Mouse (Mus musculus): ENCODE data around the gene Cyp4f16. TPM values are rescaled to one million over a fixed set of nuclear protein-coding genes. Genes with fewer than 3 reads are reported as not detected.
"Not testable (repeated sequence)": the region's sequence is repeated elsewhere in the genome, so short reads cannot be mapped to it uniquely, and the experiment has no call there.

Gene Cyp4f16
- total RNA-seq (2021), result 1 to 10 TPM in 1 of 2 experiments, under 1 TPM in 1; 0.78 to 1.7 TPM
- long read RNA-seq, experiment 1, result 0 reads
- long read RNA-seq, experiment 2, result 0 reads

DNA sequence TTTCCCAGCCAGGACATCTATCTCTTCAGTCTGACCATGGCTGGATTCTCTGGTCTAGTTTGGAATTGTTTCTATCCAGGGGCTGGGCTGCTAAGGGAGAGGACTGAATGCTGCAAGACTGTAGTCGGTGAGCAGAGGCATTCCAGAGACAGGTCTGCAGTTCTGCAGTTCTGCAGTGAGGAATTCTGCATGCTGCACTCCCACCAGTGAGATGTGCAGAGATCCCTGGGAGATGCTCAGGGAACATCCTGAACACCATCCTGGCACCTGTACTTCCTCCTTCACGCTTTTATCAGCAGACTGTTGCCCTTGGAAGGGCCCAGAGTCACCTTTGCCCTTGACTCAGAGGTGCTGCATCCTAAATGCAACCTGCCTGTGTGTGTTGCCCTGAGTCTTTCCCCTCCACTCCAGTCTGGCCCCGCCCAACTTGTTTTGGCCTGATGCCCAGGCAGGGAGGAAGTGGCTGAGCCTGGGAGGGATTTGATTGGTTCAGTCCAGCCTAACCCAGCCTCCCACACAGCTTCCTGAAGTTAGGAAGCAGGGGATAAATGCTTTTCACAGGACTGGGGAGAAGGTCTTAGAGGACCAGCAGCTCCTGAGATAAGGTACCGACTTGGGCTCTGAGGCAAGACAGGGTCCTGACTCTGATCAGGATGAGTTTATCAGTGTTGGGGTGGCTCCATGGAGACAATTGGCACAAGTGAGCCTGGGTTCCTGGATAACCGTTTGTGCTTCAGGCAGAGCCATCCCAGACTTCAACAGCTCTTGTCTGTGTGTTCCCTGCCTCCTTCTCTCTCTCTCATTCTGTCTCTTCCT is at the start of gene Cyp4f16:
Cyp4f16 (plus strand) TSS at position 508 of the 816 bp plus-strand sequence.
- DNase-seq (ENCODE audit: low spot score), result peak; percentile 87

DNA sequence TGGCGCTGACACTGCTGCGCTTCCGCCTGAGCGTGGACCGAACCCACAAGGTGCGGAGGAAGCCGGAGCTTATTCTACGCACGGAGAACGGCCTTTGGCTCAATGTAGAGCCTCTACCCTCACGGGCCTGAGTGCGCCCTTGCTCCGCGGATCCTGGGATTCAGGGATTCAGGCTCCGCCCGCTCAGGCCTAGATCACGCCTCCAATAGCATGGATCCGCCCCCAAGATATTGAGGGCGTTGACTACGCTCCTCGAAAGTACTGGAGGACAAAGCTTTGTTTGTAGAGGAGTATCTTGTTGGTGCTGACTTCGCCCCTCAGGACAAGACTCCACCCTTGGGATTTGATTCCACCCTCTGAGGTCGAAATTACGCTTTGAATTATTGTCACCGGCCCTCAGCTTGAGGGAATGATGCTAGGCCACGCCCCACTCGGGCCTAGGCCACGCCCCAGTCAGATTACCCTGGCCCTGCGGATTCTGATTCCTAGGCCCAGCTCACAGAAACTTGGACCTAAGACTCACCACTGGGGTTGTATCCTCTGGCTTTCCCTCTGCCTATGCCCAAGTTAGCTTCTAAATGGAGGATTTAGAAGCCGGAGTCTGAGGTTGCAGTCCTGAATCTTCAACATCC is 43.9 kb upstream of the Cyp4f16 start:
- DNase-seq (ENCODE audit: low spot score), result peak; percentile 30

DNA sequence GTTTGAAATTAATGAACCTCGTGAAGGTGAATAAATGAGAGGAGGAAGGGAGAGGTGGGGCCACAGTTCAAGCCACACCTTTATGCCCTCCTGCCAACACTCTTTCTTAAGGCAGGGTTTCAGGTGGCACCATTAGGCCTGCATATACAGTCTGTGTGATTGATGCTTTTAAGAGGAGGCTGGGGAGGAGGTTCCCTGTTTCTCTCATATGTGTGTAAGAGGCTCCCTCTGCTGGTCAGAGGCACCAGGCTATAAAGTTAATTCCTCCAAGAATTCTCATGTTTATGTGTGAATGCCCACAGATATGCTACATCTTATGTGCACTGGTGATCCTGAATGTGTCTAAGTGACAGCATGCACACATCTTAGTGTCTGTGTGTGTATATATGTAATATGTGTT is 41.8 kb upstream of the Cyp4f16 start:
- peak; percentile 69 for DNase-seq (ENCODE audit: low spot score)

DNA sequence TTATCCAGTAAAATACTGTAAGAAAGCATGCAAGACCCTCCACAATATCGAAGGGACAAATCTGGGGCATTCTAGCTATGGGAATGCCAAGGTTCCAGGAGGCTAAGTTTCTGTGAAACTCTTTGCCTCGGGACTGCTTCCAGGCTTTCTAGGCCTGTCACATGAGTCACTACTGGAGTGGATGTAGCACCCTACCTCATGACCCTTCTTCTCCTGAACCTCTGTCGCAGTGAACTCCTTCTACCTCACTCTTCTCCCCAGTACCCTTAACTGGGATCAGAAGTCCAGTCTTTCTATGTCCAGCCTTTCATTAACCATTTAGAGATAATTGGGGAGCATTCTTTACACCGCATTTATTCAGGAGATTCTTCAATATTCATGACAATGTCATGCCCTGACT is 35.8 kb upstream of the Cyp4f16 start:
- not testable (repeated sequence) for DNase-seq (ENCODE audit: low spot score)

DNA sequence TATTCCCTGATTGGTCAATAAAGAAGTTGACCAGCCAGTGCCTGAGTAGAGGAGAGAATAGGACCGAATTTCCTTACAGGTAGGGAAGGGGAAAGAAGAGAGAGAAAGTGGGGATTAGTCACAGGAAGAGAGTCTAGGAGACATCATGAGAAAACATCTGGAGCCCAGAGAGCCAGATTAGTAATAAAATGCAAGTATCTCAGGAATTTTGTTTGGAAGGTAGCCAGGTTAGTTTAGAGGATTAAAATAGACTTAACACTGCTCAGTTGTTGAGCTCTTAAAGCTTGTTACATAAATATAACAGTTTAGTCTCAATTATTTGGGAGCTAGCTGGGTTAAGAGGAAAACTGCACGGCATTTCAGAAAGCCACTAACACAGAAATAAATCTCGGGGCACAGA is 35.3 kb upstream of the Cyp4f16 start:
- no peak for DNase-seq (ENCODE audit: low spot score)

DNA sequence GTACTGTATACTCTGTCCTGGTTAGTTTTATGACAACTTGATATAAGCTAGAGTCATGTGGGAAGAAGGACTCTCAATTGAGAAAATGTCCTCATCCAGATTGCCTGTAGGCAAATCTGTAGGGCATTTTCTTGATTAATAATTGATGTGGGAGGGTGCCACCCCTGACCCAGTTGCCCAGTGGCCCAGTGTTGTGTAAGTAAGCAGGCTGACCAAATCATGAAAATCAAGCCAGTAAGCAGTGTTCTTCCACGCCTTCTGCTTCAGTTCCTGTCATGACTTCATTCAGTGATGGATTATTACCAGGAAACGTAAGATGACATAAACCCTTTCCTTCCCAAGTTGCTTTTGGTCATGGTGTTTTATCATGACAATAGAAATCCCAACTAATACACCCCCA is 33.2 kb upstream of the Cyp4f16 start:
- DNase-seq (ENCODE audit: low spot score), result no peak

DNA sequence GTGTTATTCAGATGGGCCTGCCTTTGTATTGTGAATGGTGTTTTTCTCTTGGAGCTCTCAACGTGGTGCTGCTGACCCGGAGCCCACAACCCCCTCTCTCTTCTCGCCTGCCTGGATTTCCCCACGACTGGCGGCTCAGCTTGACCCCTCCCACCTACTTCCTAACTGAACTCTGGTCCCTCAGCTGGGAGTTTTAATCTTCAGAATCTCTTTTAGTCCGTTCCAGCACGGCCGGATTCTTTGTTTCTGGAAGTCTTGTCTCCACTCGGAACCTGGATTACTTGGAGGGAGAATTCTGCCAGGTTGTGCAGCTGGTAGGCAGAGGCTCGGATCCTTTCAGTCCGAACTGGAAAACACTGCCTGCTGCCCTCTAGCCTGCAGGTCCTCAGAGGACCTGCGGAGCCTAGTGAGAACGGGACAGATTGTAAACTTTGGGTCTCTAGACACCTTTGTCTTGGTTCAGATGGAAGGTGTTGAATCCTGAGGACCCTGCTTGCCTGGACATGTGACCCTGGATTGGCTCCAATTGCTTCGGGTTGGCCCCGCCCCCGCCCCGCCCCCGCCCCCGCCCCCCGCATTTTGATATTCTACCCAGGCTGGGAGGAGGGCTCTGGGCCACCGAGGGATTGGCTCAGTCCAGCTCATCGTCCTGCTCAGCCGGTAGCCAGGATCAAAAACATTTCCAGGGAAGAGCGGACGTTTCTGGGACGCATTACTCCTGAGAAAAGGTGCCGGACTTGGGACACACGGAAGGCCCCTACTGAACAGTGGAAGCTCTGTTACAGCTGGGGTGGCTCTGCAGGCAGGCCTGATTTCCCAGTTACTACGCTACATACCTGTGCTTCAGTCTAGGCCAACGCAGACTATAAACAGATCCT is 30.3 kb upstream of the Cyp4f16 start, which contains the start of gene Cyp4f17:
Cyp4f17 (plus strand) TSS at position 200 of the 878 bp plus-strand sequence.
- peak; percentile 24 for DNase-seq (ENCODE audit: low spot score)

DNA sequence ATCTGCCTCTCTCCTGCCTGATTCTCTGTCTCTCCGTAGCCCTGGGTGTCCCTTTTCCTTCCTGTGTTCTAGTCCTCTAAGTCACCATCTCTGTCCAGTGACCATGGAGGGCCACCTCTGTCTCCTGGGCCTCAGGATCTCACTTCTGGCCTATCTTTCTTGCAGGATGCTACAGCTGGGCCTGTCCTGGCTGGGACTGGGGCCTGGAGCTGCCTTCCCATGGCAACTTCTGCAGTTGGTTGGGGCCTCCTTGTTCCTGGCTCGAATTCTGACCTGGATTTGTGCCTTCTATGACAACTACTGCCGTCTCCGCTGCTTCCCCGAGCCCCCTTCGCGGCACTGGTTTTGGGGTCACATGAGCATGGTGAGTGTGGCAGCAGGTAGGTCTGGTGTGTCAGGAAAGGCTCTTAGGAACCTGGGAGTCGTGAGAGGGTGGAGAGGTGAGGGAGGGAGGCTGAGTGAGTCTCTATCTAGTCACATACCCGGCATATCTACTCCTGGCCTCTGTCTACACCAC is 29.6 kb upstream of the Cyp4f16 start:
- DNase-seq (ENCODE audit: low spot score), result no peak

DNA sequence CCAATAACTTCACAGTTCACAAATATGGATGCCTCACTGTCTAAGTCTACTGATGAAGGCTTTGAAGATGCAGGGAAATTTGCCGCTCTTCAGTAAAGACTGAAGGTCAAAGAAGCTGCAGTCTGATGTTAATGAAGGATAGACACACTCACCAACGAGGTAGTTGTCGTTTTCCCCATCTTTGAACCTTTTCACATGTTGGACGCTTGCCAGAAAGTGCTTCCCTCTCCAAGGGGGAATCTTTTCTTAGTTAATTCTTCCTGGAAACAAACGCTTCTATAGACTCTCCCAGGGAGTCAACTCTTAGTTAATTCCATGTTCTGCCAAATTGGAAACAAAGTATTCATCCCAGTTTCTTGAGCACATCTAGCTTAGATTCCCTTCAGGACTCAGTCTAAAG is 20.2 kb upstream of the Cyp4f16 start:
- no peak for DNase-seq (ENCODE audit: low spot score)

DNA sequence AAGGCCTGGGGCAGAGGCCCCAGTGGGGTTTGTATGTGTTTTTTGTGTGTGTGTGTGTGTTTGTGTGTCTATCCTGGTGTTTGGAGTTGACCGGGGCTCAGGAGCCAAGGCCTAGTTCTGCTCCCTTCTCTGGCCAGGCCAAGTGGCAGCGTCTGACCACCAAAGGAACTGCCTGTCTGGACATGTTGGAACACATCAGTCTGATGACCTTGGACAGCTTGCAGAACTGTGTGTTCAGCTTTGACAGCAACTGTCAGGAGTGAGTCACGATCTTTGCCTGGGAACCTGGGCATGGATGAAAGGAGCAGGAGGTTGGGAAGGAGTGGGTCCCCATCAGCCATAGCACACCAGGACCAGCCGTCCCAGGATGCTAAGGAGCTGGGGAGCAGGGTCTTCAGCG is 14.4 kb upstream of the Cyp4f16 start:
- DNase-seq (ENCODE audit: low spot score), result no peak

DNA sequence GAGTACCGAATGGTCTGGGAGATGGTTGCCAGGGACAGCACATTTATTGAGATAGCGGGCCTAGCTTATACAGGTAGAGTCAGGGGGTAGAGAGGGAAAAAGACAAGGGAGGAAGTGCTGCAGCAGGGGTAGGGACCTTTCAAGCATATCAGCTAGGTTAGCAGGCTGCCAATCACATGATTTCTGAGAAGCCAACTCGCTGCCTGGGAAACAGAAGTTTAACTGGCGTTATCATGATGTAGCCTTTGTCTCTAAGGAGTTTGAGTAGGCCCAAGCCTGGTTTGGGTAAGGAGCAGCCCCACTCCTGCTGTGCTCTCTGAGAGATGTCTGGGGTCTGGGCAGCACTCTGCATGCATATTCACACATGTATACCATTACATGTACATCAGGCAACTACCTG is 14.0 kb upstream of the Cyp4f16 start:
- no peak for DNase-seq (ENCODE audit: low spot score)

DNA sequence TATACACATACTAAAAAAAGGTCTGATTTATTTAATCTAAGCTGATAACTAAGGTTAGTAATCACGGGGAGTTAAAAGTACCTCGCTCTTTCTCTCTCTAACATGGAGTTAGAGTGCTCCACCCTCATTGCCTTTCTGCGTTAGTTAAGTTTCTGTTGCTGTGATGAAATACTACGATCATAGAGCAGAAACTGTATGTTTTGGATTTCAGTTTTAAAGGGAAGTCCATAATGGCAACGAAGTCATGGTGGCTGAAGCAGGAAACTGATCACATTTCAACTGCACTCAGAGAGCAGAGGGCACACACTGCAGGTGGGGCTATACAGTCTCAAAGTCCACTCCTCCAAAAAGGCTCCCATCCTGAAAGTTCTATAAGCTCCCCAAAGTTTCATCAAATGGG is 13.5 kb upstream of the Cyp4f16 start:
- DNase-seq (ENCODE audit: low spot score), result no peak

DNA sequence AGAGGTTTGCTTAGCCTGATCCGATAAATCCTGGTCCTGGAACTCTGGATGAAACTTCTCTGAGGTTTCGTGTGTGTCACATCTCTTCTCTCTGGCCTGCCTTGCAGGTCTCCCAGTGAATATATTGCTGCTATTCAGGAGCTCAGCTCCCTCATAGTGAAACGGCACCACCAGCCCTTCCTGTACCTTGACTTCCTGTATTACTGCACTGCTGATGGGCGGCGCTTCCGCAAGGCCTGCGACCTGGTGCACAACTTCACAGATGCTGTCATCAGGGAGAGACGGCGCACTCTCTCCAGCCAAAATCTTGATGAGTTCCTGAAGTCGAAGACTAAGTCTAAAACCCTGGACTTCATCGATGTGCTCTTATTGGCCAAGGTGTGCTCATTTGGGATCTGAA is 12.5 kb upstream of the Cyp4f16 start:
- no peak for DNase-seq (ENCODE audit: low spot score)

DNA sequence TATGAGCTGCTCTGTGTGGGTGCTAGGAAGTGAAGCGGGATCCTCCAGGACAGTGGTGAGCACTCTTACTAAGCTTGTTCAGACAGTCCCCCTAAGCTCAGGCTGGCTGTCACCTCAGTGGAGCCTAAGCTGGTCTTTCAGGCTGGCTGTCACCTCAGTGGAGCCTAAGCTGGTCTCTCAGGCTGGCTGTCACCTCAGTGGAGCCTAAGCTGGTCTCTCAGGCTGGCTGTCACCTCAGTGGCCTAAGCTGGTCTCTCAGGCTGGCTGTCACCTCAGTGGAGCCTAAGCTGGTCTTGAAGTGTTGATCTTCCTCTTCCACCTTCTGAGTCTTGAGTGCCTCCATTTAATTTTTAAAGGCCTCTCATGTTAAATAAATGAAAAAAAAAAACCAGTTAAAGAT is 10.0 kb upstream of the Cyp4f16 start:
- DNase-seq (ENCODE audit: low spot score), result peak; percentile 24

DNA sequence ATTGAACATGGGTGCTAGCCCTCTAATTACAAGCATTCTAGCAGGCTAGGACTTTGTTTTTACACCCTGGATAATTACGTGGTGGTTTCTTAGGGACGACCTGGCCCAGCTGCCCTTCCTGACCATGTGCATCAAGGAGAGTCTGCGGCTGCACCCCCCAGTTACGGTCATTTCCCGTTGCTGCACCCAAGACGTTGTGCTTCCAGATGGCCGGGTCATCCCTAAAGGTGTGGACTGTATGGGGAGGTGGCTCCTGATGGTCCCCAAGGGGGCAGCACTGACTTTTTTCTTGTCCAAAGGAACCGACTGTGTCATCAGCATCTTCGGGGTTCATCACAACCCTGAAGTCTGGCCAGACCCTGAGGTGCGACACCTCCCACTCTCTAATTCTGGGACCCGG is 8.6 kb upstream of the Cyp4f16 start:
- DNase-seq (ENCODE audit: low spot score), result no peak

DNA sequence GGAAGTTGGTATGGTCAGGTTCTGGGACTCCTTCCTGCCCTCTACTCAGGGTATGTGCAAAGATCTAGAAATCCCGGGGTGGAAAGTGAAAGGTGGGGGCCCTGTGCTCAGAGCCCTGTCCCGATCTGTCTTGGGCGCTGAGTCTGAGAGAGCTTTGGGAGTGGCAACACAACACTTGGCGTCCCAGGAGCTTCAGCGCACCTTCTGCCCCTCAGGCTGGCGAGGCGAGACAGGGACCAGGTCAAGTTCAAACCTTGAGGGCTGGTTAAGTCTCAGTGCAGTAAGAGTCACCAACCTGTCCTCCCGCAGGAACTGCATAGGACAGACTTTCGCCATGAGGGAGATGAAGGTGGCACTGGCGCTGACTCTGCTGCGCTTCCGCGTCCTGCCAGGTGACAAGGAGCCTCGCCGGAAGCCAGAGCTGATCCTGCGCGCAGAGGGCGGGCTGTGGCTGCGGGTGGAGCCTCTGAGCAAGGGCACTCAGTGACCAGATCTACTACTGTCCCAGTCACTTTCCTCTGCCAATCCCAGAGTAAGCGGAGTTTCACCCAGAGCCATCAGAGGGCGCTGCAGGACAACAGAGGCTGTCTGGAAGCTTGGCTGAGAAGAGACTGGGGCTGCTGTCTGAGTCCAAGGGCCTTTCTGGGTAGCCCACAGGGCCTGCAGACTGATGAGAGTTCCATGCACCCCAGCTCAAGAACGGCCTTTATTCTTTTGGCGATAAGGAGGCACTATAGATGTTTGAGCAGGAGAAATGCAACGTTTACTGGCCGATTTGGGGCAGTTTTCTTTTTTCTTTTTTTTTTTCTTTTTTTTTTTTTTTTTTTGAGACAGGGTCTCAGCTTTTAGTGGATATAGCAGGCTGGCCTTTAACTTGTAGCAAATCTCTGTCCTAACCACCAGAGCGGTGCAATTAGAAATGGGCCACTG is 7.7 kb upstream of the Cyp4f16 start:
- DNase-seq (ENCODE audit: low spot score), result peak; percentile 90

DNA sequence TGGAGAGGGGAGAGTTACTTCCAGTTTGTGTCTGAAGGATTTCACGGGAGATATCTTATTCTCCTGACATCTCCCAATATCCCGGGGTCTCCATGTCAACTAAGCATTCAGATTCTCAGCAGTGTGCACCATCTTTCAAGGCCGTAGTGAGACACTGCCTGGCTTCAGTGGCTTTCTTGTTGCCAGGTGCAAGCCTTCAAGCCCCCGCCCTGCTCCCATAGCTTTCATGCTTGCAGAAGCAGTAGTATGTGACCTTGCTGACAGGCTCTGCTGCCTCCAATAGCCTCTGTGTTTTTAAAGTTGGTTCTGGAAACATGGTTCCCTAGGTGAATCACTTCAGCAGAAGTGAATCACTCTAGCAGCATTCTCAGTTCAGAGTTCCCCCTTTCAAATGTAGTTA is 4.0 kb upstream of the Cyp4f16 start:
- DNase-seq (ENCODE audit: low spot score), result not testable (repeated sequence)

DNA sequence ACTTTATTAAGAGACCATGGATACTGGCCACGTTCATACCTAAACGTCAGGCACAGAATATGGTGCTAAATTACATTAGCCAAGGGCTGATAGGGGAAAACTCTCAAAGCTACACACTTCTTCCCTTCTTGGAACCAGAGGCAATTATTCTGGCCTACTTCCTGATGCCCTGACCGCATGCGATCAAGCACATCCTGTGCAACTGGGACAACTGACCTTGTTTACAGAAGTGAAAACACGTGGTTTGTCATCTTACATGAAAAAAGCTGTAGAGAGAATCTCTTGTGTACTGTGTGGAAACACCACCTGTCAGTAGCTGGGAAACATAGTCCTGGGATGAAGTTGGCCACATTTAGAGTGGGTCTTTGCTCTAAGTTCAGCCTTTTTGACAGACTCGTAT is 2.3 kb upstream of the Cyp4f16 start:
- DNase-seq (ENCODE audit: low spot score), result no peak

DNA sequence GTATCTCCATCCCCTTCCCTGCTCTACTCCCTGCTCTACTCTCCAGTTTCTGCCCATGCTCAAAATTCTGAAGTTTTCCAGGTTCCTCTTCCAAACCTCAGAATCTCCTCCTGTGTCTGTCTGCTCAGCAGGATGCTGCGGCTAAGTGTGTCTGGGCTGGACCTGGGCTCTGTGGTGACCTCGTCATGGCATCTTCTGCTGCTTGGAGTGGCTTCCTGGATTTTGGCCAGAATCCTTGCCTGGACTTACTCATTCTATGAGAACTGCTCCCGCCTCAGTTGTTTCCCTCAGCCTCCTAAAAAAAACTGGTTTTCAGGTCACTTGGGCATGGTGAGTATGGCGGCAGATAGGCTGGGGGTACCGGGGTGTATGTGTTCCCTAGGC is 501 bp downstream of the Cyp4f16 start:
- no peak for DNase-seq (ENCODE audit: low spot score)

DNA sequence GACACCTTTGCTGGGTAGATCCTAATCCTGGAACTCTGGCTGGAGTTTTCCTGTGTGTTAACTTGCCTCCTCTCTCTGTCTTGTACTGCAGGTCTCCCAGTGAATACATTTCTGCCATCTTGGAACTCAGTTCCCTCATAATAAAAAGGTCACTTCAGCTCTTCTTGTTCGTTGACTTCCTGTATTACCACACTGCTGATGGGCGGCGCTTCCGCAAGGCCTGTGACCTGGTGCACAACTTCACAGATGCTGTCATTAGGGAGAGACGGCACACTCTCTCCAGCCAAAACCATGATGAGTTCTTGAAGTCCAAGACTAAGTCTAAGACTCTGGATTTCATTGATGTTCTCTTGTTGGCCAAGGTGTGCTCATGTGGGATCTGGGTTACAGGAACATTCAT is 8.4 kb downstream of the Cyp4f16 start:
- not testable (repeated sequence) for DNase-seq (ENCODE audit: low spot score)

DNA sequence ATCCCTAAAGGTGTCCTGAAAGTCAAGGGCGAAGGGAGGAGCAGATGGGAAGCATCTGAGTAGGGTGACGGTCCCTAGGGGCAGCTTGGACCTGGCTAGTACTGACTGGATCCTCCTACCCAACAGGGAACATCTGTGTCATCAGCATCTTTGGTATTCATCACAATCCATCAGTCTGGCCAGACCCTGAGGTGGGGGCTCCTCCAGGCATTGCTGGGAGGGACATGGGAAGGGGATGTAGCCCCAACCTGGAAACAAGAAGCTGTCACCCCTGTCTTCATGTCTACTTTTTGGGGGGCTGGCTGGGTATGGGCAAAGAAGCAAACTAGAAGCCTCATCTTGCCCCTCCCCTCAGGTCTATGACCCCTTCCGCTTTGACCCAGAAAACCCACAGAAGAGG is 14.0 kb downstream of the Cyp4f16 start:
- not testable (repeated sequence) for DNase-seq (ENCODE audit: low spot score)

Data from gastrocnemius, adult 18-20 months (tissue).